Mouse (Mus musculus) midbrain, embryonic 12.5 days (tissue): ENCODE results near the gene Prl8a2. TPM values are rescaled to one million over a fixed set of nuclear protein-coding genes. Genes with fewer than 3 reads are reported as not detected.

ENCODE experiments used
- ATAC-seq: fragments of 200-750 bp; cut with Nextera tagmentation; 2 replicates; pipeline ENCODE4 v1.8.0; 2017; ENCODE audit warnings: low read depth, moderate TSS enrichment, moderate library complexity; ENCODE audit not compliant: low FRiP score
- H3K27ac ChIP-seq: fragments of 300-500 bp; sonication (generic); replicated peaks from 2 replicates; pipeline ENCODE4 v1.5.1; 2016; ENCODE audit warnings: mild to moderate bottlenecking
- H3K27me3 ChIP-seq: fragments of 300-500 bp; sonication (generic); 2 replicates; pipeline ENCODE4 v1.6.1; 2016; ENCODE audit warnings: mild to moderate bottlenecking
- H3K36me3 ChIP-seq: fragments of 300-500 bp; sonication (generic); 2 replicates; pipeline ENCODE4 v1.6.1; 2016
- H3K4me1 ChIP-seq: fragments of 300-500 bp; sonication (generic); 2 replicates; pipeline ENCODE4 v1.6.1; 2016
- H3K4me2 ChIP-seq: fragments of 300-500 bp; sonication (generic); replicated peaks from 2 replicates; pipeline ENCODE4 v1.6.1; 2016; ENCODE audit warnings: mild to moderate bottlenecking, moderate library complexity
- H3K4me3 ChIP-seq: fragments of 300-500 bp; sonication (generic); 2 replicates; pipeline ENCODE4 v1.5.1; 2016; ENCODE audit warnings: mild to moderate bottlenecking
- H3K9ac ChIP-seq: fragments of 300-500 bp; sonication (generic); replicated peaks from 2 replicates; pipeline ENCODE4 v1.6.1; 2016; ENCODE audit warnings: mild to moderate bottlenecking, moderate library complexity
- H3K9me3 ChIP-seq: fragments of 300-500 bp; sonication (generic); 2 replicates; pipeline ENCODE4 v1.6.1; 2016; ENCODE audit warnings: mild to moderate bottlenecking
- WGBS: fragments of 180-500 bp; shearing (Covaris S2); methylation state at CpG from one replicate; pipeline ENCODE4 v1.1.7; 2016; 5-methylcytosine and 5-hydroxymethylcytosine counted together
- polyA plus RNA-seq: library from polyadenylated mRNA; unstranded; fragments of >200 nt; fragmentation: Nextera tagmentation; extraction: Ambion mirVana; gene quantifications from 2 replicates; pipeline ENCODE4 v1.2.1, GENCODE M21; 2016

Prl8a2 gene
- not detected in 2 replicates for polyA plus RNA-seq

- H3K4me3 ChIP-seq, result no peak within 1 kb of the TSS
- no peaks in the 10 kb centered on the region for H3K27me3 ChIP-seq
- no peaks in the 10 kb centered on the region for H3K4me1 ChIP-seq
- no peak for ATAC-seq
- no peak within 1 kb of the TSS for H3K9ac ChIP-seq
- H3K27ac ChIP-seq, result no peak within 1 kb of the TSS
- H3K36me3 ChIP-seq, result no peaks in the 10 kb centered on the region
- H3K4me2 ChIP-seq, result no peak within 1 kb of the TSS
- no peaks in the 10 kb centered on the region for H3K9me3 ChIP-seq
- WGBS, result 83% methylated on average over 2 of the region's 2 CpGs
These were observed at the start of gene Prl8a2 for GRCm38 (mm10) chr13:27345373-27345772. Gene Prl8a2 (plus strand): TSS chr13:27345673.

DNA sequence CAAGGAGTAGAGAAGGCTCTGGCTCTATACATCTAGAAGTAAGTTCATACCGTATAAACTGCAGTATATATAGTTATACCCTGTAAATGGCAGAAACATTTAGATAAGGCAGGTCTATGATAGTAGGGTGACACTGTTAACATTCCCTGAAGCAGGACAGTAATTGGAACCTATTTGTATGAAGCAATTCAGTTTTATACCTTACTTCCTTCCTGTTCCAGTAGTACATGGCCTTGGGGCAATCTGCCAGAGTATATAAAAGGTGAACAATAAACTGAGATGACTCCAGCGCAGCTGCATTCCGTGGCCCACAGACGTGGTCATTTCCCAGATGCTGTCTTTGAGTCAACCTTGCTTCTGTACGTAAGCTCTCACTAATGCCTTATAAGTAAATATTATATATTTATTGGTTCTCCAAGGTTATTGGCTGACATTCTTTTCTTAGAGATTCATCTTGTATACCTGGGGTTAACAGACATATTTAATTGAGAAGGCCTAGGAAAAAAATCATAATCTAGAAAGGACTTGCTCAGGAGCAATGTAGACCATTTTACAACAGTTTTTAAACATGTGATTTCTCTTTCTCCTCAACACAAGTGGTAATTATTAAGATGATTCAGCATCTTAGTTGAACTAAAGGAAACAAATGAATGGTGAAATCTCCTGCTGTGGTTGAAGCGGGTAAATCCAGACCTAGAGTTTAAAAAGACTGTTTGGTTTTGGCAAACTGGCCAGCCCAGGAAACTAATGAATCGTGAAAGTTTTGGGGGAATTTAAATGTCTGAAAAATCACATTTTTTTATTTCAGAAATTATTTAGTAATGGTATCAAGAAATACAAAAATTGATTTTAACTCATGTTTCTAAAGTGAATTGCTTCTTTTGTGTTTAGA is 32.9 kb upstream of the Prl8a2 start, which contains the start of gene Prl6a1:
Gene Prl6a1 (plus strand): TSS at position 294 of the 892 bp plus-strand sequence.
- Histone ChIP-seq H3K4me1 (no peaks in the 10 kb centered on the region), H3K27me3 (no peaks in the 10 kb centered on the region), H3K27ac (no peak within 1 kb of the TSS), H3K4me3 (no peak within 1 kb of the TSS), H3K4me2 (no peak within 1 kb of the TSS), H3K9me3 (no peaks in the 10 kb centered on the region), H3K36me3 (no peaks in the 10 kb centered on the region), H3K9ac (no peak within 1 kb of the TSS)
- WGBS, result 85% methylated on average over 7 of the region's 7 CpGs
- no peak for ATAC-seq

DNA sequence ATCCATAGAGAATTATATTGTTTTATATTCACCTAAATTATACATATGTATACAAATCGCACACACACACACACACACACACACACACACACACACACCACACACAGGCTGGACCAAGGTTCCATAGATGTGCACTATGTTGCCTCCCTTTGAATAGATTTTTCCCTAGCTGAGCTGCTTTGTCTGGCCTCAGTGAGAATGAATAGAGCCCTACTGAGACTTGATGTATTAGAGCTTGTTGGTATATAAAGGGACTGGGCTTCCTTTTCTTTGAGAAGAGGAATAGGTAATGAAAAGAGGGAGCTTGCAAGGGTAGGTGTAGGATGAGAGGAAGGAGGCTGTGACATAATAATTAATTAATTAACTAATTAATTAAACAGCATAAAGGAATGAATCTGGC is 10.5 kb upstream of the Prl8a2 start:
- H3K4me3 ChIP-seq, result no peak overlapping the region
- no peaks in the 10 kb centered on the region for H3K9me3 ChIP-seq
- H3K4me2 ChIP-seq, result no peak overlapping the region
- no peaks in the 10 kb centered on the region for H3K4me1 ChIP-seq
- H3K27ac ChIP-seq, result no peak overlapping the region
- peak; percentile 85 for ATAC-seq
- no peaks in the 10 kb centered on the region for H3K36me3 ChIP-seq
- H3K9ac ChIP-seq, result no peak overlapping the region
- 73% methylated on average over 1 of the region's 1 CpGs for WGBS
- H3K27me3 ChIP-seq, result no peaks in the 10 kb centered on the region

DNA sequence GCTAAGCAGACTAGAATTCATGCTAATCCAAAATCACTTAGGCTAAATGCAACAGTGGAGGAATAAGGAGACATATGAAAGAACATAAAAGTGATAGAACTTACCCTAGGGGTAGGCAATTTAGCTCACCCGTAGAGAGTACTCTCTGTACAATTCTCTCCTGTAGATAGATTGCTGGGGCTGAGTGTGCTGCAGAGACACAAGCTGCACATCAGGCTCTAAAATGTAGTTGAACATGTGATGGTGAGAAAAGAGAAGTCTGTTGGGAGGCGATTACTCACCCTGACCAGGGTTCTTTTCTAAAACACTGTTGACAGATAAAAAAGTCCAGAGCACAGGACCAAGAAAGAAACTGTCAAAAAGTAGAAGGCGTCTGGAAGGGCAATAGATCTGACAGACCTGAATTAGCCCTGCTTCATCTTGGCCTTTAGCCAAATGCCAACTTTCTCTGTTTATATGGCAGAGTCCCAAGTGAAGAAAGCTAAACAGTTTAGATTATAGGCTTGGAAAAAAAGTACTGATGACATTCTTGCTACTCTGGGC is 2.7 kb upstream of the Prl8a2 start:
- 85% methylated on average over 3 of the region's 3 CpGs for WGBS
- ATAC-seq, result no peak
- H3K27me3 ChIP-seq, result no peaks in the 10 kb centered on the region

GRCm38 (mm10) chr13:27390746-27391145 is 45.3 kb downstream of the Prl8a2 start, which contains the start of gene Prl2b1:
Gene Prl2b1 (minus strand): TSS chr13:27390846.
- H3K27ac ChIP-seq, result no peak within 1 kb of the TSS
- H3K27me3 ChIP-seq, result no peaks in the 10 kb centered on the region
- ATAC-seq, result no peak
- WGBS, result 86% methylated on average over 6 of the region's 6 CpGs
- no peak within 1 kb of the TSS for H3K4me3 ChIP-seq
- no peaks in the 10 kb centered on the region for H3K4me1 ChIP-seq
- H3K9ac ChIP-seq, result no peak within 1 kb of the TSS
- H3K4me2 ChIP-seq, result no peak within 1 kb of the TSS
- H3K9me3 ChIP-seq, result no peaks in the 10 kb centered on the region
- no peaks in the 10 kb centered on the region for H3K36me3 ChIP-seq

More for the DNA sequence above, 2.7 kb upstream of the Prl8a2 start:
- Histone ChIP-seq H3K4me2 (no peak overlapping the region), H3K27ac (no peak overlapping the region), H3K9ac (no peak overlapping the region), H3K4me3 (no peak overlapping the region), H3K9me3 (no peaks in the 10 kb centered on the region), H3K36me3 (no peaks in the 10 kb centered on the region), H3K4me1 (no peaks in the 10 kb centered on the region)

- no peak overlapping the region for H3K27ac ChIP-seq
- peak; percentile 60; the same call in 1 of the 2 replicates for ATAC-seq
- WGBS, result 83% methylated on average over 7 of the region's 7 CpGs
- H3K4me3 ChIP-seq, result no peak overlapping the region
- no peaks in the 10 kb centered on the region for H3K27me3 ChIP-seq
- H3K4me1 ChIP-seq, result no peaks in the 10 kb centered on the region
- no peaks in the 10 kb centered on the region for H3K36me3 ChIP-seq
- no peaks in the 10 kb centered on the region for H3K9me3 ChIP-seq
- H3K4me2 ChIP-seq, result no peak overlapping the region
- H3K9ac ChIP-seq, result no peak overlapping the region
These were observed 53.7 kb downstream of the Prl8a2 start for GRCm38 (mm10) chr13:27399061-27399724.

Other genes starting within 250 kb of the Prl8a2 start
- gene Prl3d2, start 224.0 kb upstream of the Prl8a2 start, polyA plus RNA-seq, result not detected in 2 replicates
- gene Prl3d3, start 188.9 kb upstream of the Prl8a2 start, polyA plus RNA-seq, result not detected in 2 replicates
- gene Prl3c1, start 149.0 kb upstream of the Prl8a2 start, polyA plus RNA-seq, result not detected in 2 replicates
- 0.59 TPM in 1 of 2 replicates, not detected in the other for gene Prl3b1, start 103.8 kb upstream of the Prl8a2 start, polyA plus RNA-seq
- gene Prl3a1, start 86.2 kb upstream of the Prl8a2 start, polyA plus RNA-seq, result not detected in 2 replicates
- not detected in 2 replicates for gene Prl6a1, start 33.0 kb upstream of the Prl8a2 start, polyA plus RNA-seq
- not detected in 2 replicates for gene Prl2b1, start 45.2 kb downstream of the Prl8a2 start, polyA plus RNA-seq
- gene Prl8a6, start 93.0 kb downstream of the Prl8a2 start, polyA plus RNA-seq, result not detected in 2 replicates
- not detected in 2 replicates for gene Prl8a8, start 167.5 kb downstream of the Prl8a2 start, polyA plus RNA-seq
- not detected in 2 replicates for gene Prl8a9, start 218.9 kb downstream of the Prl8a2 start, polyA plus RNA-seq
- gene Prl8a1, start 236.5 kb downstream of the Prl8a2 start, polyA plus RNA-seq, result not detected in 2 replicates